Mouse (Mus musculus) heart, embryonic 16.5 days (tissue): ENCODE results near the gene Exoc4. TPM values are rescaled to one million over a fixed set of nuclear protein-coding genes. Genes with fewer than 3 reads are reported as not detected.

Experiments
- ATAC-seq: fragments of 200-750 bp; cut with Nextera tagmentation; replicated peaks from 2 replicates; pipeline ENCODE4 v1.8.0; 2017; ENCODE audit warnings: moderate number of reproducible peaks; ENCODE audit not compliant: insufficient read depth, low FRiP score; ENCODE audit errors: extremely low read depth
- H3K27ac ChIP-seq: fragments of 300-500 bp; sonication (generic); 2 replicates; pipeline ENCODE4 v1.5.1; 2014; ENCODE audit warnings: mild to moderate bottlenecking, low read length, control low read depth, moderate library complexity
- H3K27me3 ChIP-seq: fragments of 300-500 bp; sonication (generic); 2 replicates; pipeline ENCODE4 v1.6.1; 2014; ENCODE audit warnings: low read length, mixed read lengths; ENCODE audit not compliant: control insufficient read depth, insufficient read depth
- H3K36me3 ChIP-seq: fragments of 300-500 bp; sonication (generic); 2 replicates; pipeline ENCODE4 v1.6.1; 2014; ENCODE audit not compliant: control insufficient read depth, insufficient read depth
- H3K4me1 ChIP-seq: fragments of 300-500 bp; sonication (generic); 2 replicates; pipeline ENCODE4 v1.6.1; 2014; ENCODE audit warnings: low read length, mixed read lengths; ENCODE audit not compliant: control insufficient read depth, insufficient read depth
- H3K4me2 ChIP-seq: fragments of 300-500 bp; sonication (generic); 2 replicates; pipeline ENCODE4 v1.6.1; 2014; ENCODE audit warnings: low read depth, mild to moderate bottlenecking, control low read depth, low read length
- H3K4me3 ChIP-seq: fragments of 300-500 bp; sonication (generic); 2 replicates; pipeline ENCODE4 v1.5.1; 2014; ENCODE audit warnings: mild to moderate bottlenecking, control low read depth, low read length
- H3K9ac ChIP-seq: fragments of 300-500 bp; sonication (generic); 2 replicates; pipeline ENCODE4 v1.6.1; 2014; ENCODE audit warnings: low read length, control low read depth
- H3K9me3 ChIP-seq: fragments of 300-500 bp; sonication (generic); replicated peaks from 2 replicates; pipeline ENCODE4 v1.6.1; 2016; ENCODE audit warnings: low read length; ENCODE audit not compliant: control insufficient read depth
- WGBS: fragments of 180-500 bp; shearing (Covaris S2); extraction: QIAGEN DNeasy Blood & Tissue Kit; methylation state at CpG from one replicate; pipeline ENCODE4 v1.1.7; 2014; 5-methylcytosine and 5-hydroxymethylcytosine counted together
- polyA plus RNA-seq: library from polyadenylated mRNA; unstranded; fragments of >200 nt; fragmentation: Nextera tagmentation; extraction: Ambion mirVana; gene quantifications from 2 replicates; pipeline ENCODE4 v1.2.1, GENCODE M21; 2015

Exoc4 gene
- polyA plus RNA-seq, 1 experiment from 2014 or later, result 35.1 TPM

GRCm38 (mm10) chr6:33761557-33761956 is 512.7 kb downstream of the Exoc4 start:
- H3K4me1 ChIP-seq, result no peaks in the 10 kb centered on the region
- no peak overlapping the region for H3K27ac ChIP-seq
- no peaks in the 10 kb centered on the region for H3K27me3 ChIP-seq
- no peak overlapping the region for H3K4me3 ChIP-seq
- no peak for ATAC-seq
- H3K9ac ChIP-seq, result no peak overlapping the region
- no peaks in the 10 kb centered on the region for H3K36me3 ChIP-seq
- no peak overlapping the region for H3K4me2 ChIP-seq
- H3K9me3 ChIP-seq, result no peaks in the 10 kb centered on the region

GRCm38 (mm10) chr6:33763245-33763644 is 514.4 kb downstream of the Exoc4 start:
- H3K4me2 ChIP-seq, result no peak overlapping the region
- no peaks in the 10 kb centered on the region for H3K36me3 ChIP-seq
- H3K9ac ChIP-seq, result no peak overlapping the region
- H3K27me3 ChIP-seq, result no peaks in the 10 kb centered on the region
- WGBS, result 74% methylated on average over 4 of the region's 4 CpGs
- H3K4me1 ChIP-seq, result no peaks in the 10 kb centered on the region
- no peak for ATAC-seq
- H3K27ac ChIP-seq, result no peak overlapping the region
- H3K4me3 ChIP-seq, result no peak overlapping the region
- no peaks in the 10 kb centered on the region for H3K9me3 ChIP-seq

- Histone ChIP-seq H3K36me3 (no peaks in the 10 kb centered on the region), H3K9me3 (no peaks in the 10 kb centered on the region), H3K4me1 (no peaks in the 10 kb centered on the region), H3K27ac (no peak overlapping the region), H3K4me3 (no peak overlapping the region), H3K4me2 (no peak overlapping the region), H3K27me3 (no peaks in the 10 kb centered on the region), H3K9ac (no peak overlapping the region)
- 38% methylated on average over 3 of the region's 3 CpGs for WGBS
- ATAC-seq, result no peak
These were observed 515.1 kb downstream of the Exoc4 start for GRCm38 (mm10) chr6:33763970-33764369.

GRCm38 (mm10) chr6:33769251-33769650 is 520.4 kb downstream of the Exoc4 start:
- H3K9me3 ChIP-seq, result no peaks in the 10 kb centered on the region
- no peaks in the 10 kb centered on the region for H3K27me3 ChIP-seq
- 56% methylated on average over 3 of the region's 3 CpGs for WGBS
- no peak overlapping the region for H3K4me3 ChIP-seq
- no peaks in the 10 kb centered on the region for H3K36me3 ChIP-seq
- no peak overlapping the region for H3K27ac ChIP-seq
- no peaks in the 10 kb centered on the region for H3K4me1 ChIP-seq
- no peak overlapping the region for H3K4me2 ChIP-seq
- ATAC-seq, result no peak
- no peak overlapping the region for H3K9ac ChIP-seq

DNA sequence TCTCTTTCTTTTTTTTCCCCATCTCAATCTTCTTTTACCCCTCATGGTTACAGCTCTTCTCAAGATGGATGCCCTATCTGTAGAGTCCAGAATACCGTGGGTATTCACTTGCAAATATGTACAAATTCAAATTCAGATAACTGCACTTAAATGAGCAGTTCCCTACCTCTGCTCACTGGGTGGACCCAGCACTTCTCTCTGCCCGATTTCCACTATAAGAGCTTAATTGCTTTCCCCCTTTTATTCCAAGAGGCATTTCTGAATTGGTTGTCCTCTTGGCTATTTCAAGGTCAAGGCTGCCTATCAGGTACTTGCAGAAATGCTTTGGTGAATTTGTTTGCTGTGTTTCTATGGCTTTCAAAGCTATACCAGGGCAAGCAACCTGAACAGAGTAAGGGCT is 521.1 kb downstream of the Exoc4 start:
- no peak overlapping the region for H3K4me2 ChIP-seq
- H3K4me3 ChIP-seq, result no peak overlapping the region
- no peak overlapping the region for H3K9ac ChIP-seq
- WGBS, result 65% methylated on average over 2 of the region's 2 CpGs
- H3K36me3 ChIP-seq, result no peaks in the 10 kb centered on the region
- H3K27me3 ChIP-seq, result no peaks in the 10 kb centered on the region
- H3K27ac ChIP-seq, result no peak overlapping the region
- ATAC-seq, result no peak
- H3K4me1 ChIP-seq, result no peaks in the 10 kb centered on the region
- H3K9me3 ChIP-seq, result no peaks in the 10 kb centered on the region

DNA sequence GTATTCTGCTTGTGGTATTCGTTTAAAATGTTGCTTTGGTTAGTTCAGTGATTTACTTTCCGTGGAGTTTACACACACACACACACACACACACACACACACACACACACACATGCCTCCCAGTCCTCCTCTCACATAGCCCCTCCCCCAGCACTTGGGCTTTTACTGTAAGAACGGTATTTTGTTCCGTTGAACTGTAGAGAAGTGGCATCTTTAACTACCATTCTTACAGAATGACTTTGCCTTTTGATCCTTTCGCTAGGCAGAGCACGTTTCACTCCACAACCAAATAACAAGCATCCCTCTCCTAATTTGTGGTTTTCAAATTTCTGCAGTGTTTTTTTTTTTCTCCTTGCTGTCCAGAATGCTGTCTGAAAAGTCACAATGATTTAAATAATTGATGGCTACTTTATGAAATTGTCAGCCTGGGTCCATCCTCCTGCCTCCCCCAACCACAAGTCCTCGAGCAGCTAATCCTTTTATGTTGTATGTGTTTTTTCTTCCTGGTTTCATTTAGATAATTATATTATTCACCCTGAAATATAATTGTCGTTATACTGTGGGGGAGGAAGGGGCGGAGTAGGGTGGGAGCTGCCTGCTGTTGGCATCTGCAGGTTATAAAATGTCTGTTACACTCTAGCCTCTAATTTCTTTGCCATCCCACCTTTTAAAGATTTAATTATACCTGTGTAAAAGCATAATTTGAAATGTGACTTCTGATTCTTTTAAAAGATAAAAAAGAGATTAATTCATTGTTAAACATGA is 523.8 kb downstream of the Exoc4 start:
- Histone ChIP-seq H3K4me2 (no peak overlapping the region), H3K36me3 (no peaks in the 10 kb centered on the region), H3K27me3 (no peaks in the 10 kb centered on the region), H3K4me1 (no peaks in the 10 kb centered on the region), H3K4me3 (no peak overlapping the region), H3K9ac (no peak overlapping the region), H3K27ac (no peak overlapping the region), H3K9me3 (no peaks in the 10 kb centered on the region)
- 71% methylated on average over 9 of the region's 9 CpGs for WGBS
- ATAC-seq, result no peak

- Histone ChIP-seq H3K9ac (no peak overlapping the region), H3K27me3 (no peaks in the 10 kb centered on the region), H3K4me2 (no peak overlapping the region), H3K9me3 (no peaks in the 10 kb centered on the region), H3K4me3 (no peak overlapping the region), H3K27ac (no peak overlapping the region), H3K36me3 (0 out of 2 replicates have a peak, but pooled peaks cover 2% of the 10 kb centered on the region), H3K4me1 (peaks cover 8% of the 10 kb centered on the region)
- WGBS, result 75% methylated on average over 2 of the region's 2 CpGs
- no peak for ATAC-seq
These were observed 543.7 kb downstream of the Exoc4 start for GRCm38 (mm10) chr6:33792604-33793003.

DNA sequence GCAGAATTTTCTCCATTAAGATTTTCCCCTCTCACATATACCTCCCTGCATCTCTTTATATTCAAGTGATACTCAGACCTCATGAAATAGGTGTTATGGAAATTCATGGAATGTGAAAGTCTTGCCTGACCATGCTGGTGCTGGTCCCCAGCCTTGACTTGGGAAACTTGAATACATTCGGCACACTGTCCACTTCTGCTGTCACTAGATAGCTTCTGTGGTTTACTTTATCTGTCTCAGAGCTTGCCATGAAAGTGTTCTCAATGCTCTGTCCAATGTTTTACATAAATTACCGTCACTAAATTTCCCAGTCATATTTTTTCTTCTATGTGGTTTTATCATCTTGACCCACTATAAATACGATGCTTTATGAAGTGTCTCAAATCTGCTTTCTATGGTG is 552.4 kb downstream of the Exoc4 start:
- Histone ChIP-seq H3K4me3 (no peak overlapping the region), H3K27ac (no peak overlapping the region), H3K4me1 (no peaks in the 10 kb centered on the region), H3K9ac (no peak overlapping the region), H3K36me3 (no peaks in the 10 kb centered on the region), H3K9me3 (no peaks in the 10 kb centered on the region), H3K4me2 (no peak overlapping the region), H3K27me3 (no peaks in the 10 kb centered on the region)
- no peak for ATAC-seq
- WGBS, result 80% methylated on average over 3 of the region's 3 CpGs

DNA sequence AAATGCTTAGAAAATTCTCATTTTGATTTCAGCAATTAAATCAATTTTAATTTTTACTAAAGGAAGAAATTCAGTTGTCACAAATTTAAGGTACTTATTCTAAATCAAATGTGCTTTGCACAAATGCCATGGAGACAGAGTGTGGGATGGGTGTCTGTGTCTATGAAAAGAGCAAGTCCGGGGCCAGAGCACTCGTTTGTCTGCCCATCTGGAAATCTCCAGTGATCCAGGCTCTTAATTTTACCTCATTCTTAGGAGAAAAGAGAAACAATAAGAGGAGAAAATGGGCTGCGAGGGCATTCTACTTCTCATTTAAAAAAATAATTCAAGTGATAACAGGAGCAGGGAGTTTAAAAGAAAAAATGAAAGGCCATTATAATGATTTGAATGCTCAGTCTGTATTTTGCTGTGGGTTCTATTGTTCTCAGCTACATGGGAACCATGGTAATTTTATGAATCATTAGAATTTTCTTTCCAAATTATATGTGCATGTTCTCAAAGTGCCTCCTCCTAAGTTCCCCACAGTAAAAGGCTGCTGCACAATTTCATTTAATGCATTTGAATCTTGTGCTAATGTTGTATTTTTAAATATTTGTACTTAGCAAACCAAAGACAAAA is 554.7 kb downstream of the Exoc4 start:
- H3K27me3 ChIP-seq, result no peaks in the 10 kb centered on the region
- no peaks in the 10 kb centered on the region for H3K9me3 ChIP-seq
- no peaks in the 10 kb centered on the region for H3K4me1 ChIP-seq
- no peak overlapping the region for H3K4me2 ChIP-seq
- H3K9ac ChIP-seq, result no peak overlapping the region
- H3K4me3 ChIP-seq, result no peak overlapping the region
- no peaks in the 10 kb centered on the region for H3K36me3 ChIP-seq
- no peak for ATAC-seq
- WGBS, result 77% methylated on average over 3 of the region's 3 CpGs
- no peak overlapping the region for H3K27ac ChIP-seq
